Mouse (Mus musculus): ENCODE measurements around the gene Fnbp1. TPM values are rescaled to one million over a fixed set of nuclear protein-coding genes. Genes with fewer than 3 reads are reported as not detected.

Fnbp1 gene
- polyA plus RNA-seq, 1 experiment from 2014 or later, result 21.7 TPM

- WGBS, result 78% methylated on average over 2 of the region's 2 CpGs
- Histone ChIP-seq H3K4me2 (ENCODE audit: low read depth, low read length) (no peak overlapping the region), H3K4me1 (ENCODE audit: control insufficient read depth, insufficient read depth, low read length) (peaks cover 24% of the 10 kb centered on the region), H3K9me3 (ENCODE audit: control insufficient read depth, low read length) (no peaks in the 10 kb centered on the region), H3K4me3 (ENCODE audit: low read depth, low read length) (no peak overlapping the region), H3K9ac (ENCODE audit: low read depth, low read length) (no peak overlapping the region), H3K36me3 (ENCODE audit: control insufficient read depth, insufficient read depth, low read length) (no peaks in the 10 kb centered on the region), H3K27me3 (replicated peaks; ENCODE audit: control insufficient read depth, insufficient read depth, low read length) (no peaks in the 10 kb centered on the region), H3K27ac (replicated peaks; ENCODE audit: low read depth, low read length) (no peak overlapping the region)
- DNase-seq (ENCODE audit: low spot score) (no peak), ATAC-seq (ENCODE audit: low read depth) (no peak)
Measured at GRCm38 (mm10) chr2:31124694-31125093, 17.1 kb downstream of the Fnbp1 start.

- peak; percentile 58 for DNase-seq (ENCODE audit: low spot score)
- no peaks in the 10 kb centered on the region for H3K27me3 ChIP-seq (replicated peaks; ENCODE audit: control insufficient read depth, insufficient read depth, low read length)
- H3K36me3 ChIP-seq (ENCODE audit: control insufficient read depth, insufficient read depth, low read length), result no peaks in the 10 kb centered on the region
- H3K9ac ChIP-seq (ENCODE audit: low read depth, low read length), result no peak overlapping the region
- 81% methylated on average over 5 of the region's 5 CpGs for WGBS
- ATAC-seq (ENCODE audit: low read depth), result no peak
- peaks cover 27% of the 10 kb centered on the region for H3K4me1 ChIP-seq (ENCODE audit: control insufficient read depth, insufficient read depth, low read length)
- H3K27ac ChIP-seq (replicated peaks; ENCODE audit: low read depth, low read length), result no peak overlapping the region
- no peak overlapping the region for H3K4me2 ChIP-seq (ENCODE audit: low read depth, low read length)
- H3K4me3 ChIP-seq (ENCODE audit: low read depth, low read length), result no peak overlapping the region
- H3K9me3 ChIP-seq (ENCODE audit: control insufficient read depth, low read length), result no peaks in the 10 kb centered on the region
Measured at GRCm38 (mm10) chr2:31123493-31123892, 18.3 kb downstream of the Fnbp1 start.

- Histone ChIP-seq H3K4me1 (ENCODE audit: control insufficient read depth, insufficient read depth, low read length) (peaks cover 27% of the 10 kb centered on the region), H3K4me3 (ENCODE audit: low read depth, low read length) (no peak overlapping the region), H3K27me3 (replicated peaks; ENCODE audit: control insufficient read depth, insufficient read depth, low read length) (no peaks in the 10 kb centered on the region), H3K27ac (replicated peaks; ENCODE audit: low read depth, low read length) (no peak overlapping the region), H3K4me2 (ENCODE audit: low read depth, low read length) (no peak overlapping the region), H3K9me3 (ENCODE audit: control insufficient read depth, low read length) (no peaks in the 10 kb centered on the region), H3K9ac (ENCODE audit: low read depth, low read length) (no peak overlapping the region), H3K36me3 (ENCODE audit: control insufficient read depth, insufficient read depth, low read length) (no peaks in the 10 kb centered on the region)
- WGBS, result 86% methylated on average over 5 of the region's 5 CpGs
- ATAC-seq (ENCODE audit: low read depth), result no peak
- DNase-seq (ENCODE audit: low spot score), result no peak
Measured at GRCm38 (mm10) chr2:31122806-31123205, 19.0 kb downstream of the Fnbp1 start.

DNA sequence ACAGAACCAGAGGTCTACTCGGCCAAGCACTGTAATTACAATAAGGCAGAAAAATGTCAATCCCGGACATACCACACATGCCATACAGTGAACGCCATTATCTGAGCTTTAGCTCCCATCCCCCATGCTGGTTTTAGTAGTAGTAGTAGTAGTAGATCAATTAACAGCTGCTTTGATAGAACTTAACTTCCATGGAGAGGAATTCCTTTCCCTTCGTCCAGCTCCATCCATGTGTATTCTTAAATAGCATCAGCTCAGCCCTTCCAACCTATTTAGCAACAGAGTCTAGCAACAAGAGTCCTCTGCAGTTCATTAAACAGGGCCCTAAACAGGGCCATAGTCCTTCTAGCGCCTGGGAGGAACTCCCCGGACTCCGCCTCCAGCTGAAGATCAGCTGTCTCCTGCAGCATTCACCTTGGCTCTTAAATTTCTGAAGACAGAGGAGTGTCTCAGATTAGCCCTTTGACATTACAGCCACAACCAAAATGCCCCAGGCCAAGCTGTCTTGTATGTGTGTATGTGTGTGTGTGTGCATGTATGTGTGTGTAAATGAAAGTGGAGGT is 20.6 kb downstream of the Fnbp1 start:
- no peaks in the 10 kb centered on the region for H3K9me3 ChIP-seq (ENCODE audit: control insufficient read depth, low read length)
- no peak overlapping the region for H3K27ac ChIP-seq (replicated peaks; ENCODE audit: low read depth, low read length)
- H3K36me3 ChIP-seq (ENCODE audit: control insufficient read depth, insufficient read depth, low read length), result no peaks in the 10 kb centered on the region
- no peak overlapping the region for H3K4me3 ChIP-seq (ENCODE audit: low read depth, low read length)
- 63% methylated on average over 7 of the region's 7 CpGs for whole genome bisulfite sequencing
- ATAC-seq (ENCODE audit: low read depth) (no peak), DNase-seq (ENCODE audit: low spot score) (no peak)
- no peaks in the 10 kb centered on the region for H3K27me3 ChIP-seq (replicated peaks; ENCODE audit: control insufficient read depth, insufficient read depth, low read length)
- H3K9ac ChIP-seq (ENCODE audit: low read depth, low read length), result 0 out of 2 replicates have a peak overlapping the region, but pooled peaks have one; percentile 5
- no peak overlapping the region for H3K4me2 ChIP-seq (ENCODE audit: low read depth, low read length)
- peaks cover 33% of the 10 kb centered on the region for H3K4me1 ChIP-seq (ENCODE audit: control insufficient read depth, insufficient read depth, low read length)

GRCm38 (mm10) chr2:31119795-31120194 is 22.0 kb downstream of the Fnbp1 start:
- H3K36me3 ChIP-seq (ENCODE audit: control insufficient read depth, insufficient read depth, low read length), result no peaks in the 10 kb centered on the region
- H3K9me3 ChIP-seq (ENCODE audit: control insufficient read depth, low read length), result no peaks in the 10 kb centered on the region
- H3K4me2 ChIP-seq (ENCODE audit: low read depth, low read length), result no peak overlapping the region
- H3K27me3 ChIP-seq (replicated peaks; ENCODE audit: control insufficient read depth, insufficient read depth, low read length), result no peaks in the 10 kb centered on the region
- no peak overlapping the region; the same call in 1 of the 2 replicates for H3K27ac ChIP-seq (replicated peaks; ENCODE audit: low read depth, low read length)
- peaks cover 45% of the 10 kb centered on the region for H3K4me1 ChIP-seq (ENCODE audit: control insufficient read depth, insufficient read depth, low read length)
- ATAC-seq (ENCODE audit: low read depth) (no peak), DNase-seq (ENCODE audit: low spot score) (no peak)
- no peak overlapping the region for H3K4me3 ChIP-seq (ENCODE audit: low read depth, low read length)
- no peak overlapping the region for H3K9ac ChIP-seq (ENCODE audit: low read depth, low read length)
- 75% methylated on average over 13 of the region's 13 CpGs for WGBS

GRCm38 (mm10) chr2:31118639-31119380 is 23.0 kb downstream of the Fnbp1 start:
- Histone ChIP-seq H3K27ac (replicated peaks; ENCODE audit: low read depth, low read length) (no peak overlapping the region), H3K36me3 (ENCODE audit: control insufficient read depth, insufficient read depth, low read length) (no peaks in the 10 kb centered on the region), H3K4me1 (ENCODE audit: control insufficient read depth, insufficient read depth, low read length) (peaks cover 40% of the 10 kb centered on the region), H3K27me3 (replicated peaks; ENCODE audit: control insufficient read depth, insufficient read depth, low read length) (no peaks in the 10 kb centered on the region), H3K4me2 (ENCODE audit: low read depth, low read length) (no peak overlapping the region), H3K4me3 (ENCODE audit: low read depth, low read length) (no peak overlapping the region), H3K9ac (ENCODE audit: low read depth, low read length) (no peak overlapping the region), H3K9me3 (ENCODE audit: control insufficient read depth, low read length) (0 out of 2 replicates have a peak, but pooled peaks cover 4% of the 10 kb centered on the region)
- ATAC-seq (ENCODE audit: low read depth) (no peak), DNase-seq (ENCODE audit: low spot score) (no peak)
- 84% methylated on average over 10 of the region's 10 CpGs for WGBS

- Histone ChIP-seq H3K9ac (ENCODE audit: low read depth, low read length) (no peak overlapping the region), H3K36me3 (ENCODE audit: control insufficient read depth, insufficient read depth, low read length) (no peaks in the 10 kb centered on the region), H3K27me3 (replicated peaks; ENCODE audit: control insufficient read depth, insufficient read depth, low read length) (no peaks in the 10 kb centered on the region), H3K4me3 (ENCODE audit: low read depth, low read length) (no peak overlapping the region), H3K4me2 (ENCODE audit: low read depth, low read length) (no peak overlapping the region), H3K27ac (replicated peaks; ENCODE audit: low read depth, low read length) (no peak overlapping the region), H3K9me3 (ENCODE audit: control insufficient read depth, low read length) (0 out of 2 replicates have a peak, but pooled peaks cover 7% of the 10 kb centered on the region), H3K4me1 (ENCODE audit: control insufficient read depth, insufficient read depth, low read length) (peaks cover 40% of the 10 kb centered on the region)
- WGBS, result 89% methylated on average over 3 of the region's 3 CpGs
- no peak for ATAC-seq (ENCODE audit: low read depth)
- DNase-seq (ENCODE audit: low spot score), result no peak
Measured at GRCm38 (mm10) chr2:31118211-31118610, 23.6 kb downstream of the Fnbp1 start.

DNA sequence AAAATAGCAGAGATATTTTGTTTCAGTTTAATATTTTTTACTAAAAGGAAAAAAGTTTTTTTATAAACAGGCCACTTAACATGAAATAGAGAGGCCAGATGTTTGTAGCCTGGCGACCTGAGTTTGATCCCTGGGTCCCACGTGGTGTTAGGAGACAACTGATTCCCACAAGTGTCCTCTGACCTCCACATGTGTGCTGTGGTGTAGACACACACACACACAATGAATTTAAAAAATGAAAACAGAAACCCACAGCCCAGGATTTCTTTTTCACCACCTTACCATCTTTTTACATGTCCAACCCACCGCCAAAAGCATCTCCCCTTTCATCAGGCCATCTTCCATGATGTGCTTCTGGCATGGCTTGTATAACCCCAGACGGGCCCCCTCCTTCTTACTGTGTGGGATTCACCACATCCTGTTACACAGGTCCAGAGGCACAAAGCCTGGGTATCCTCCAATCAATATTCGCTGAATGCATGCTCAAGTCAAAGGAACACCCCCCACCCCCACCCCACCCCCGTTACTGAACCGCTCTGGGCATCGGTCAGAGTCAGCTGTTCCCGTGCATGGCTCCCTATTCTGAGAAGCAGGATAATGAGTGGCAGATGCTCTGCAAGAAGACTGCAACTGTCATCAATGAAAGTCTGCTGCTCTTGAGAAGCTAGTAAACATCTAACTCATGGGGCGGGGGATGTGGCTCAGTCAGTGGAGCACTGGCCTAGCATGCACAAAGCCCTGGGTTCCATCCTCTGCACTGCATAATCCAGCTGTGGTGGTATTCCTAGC is 25.7 kb downstream of the Fnbp1 start:
- Histone ChIP-seq H3K27me3 (replicated peaks; ENCODE audit: control insufficient read depth, insufficient read depth, low read length) (no peaks in the 10 kb centered on the region), H3K4me2 (ENCODE audit: low read depth, low read length) (0 out of 2 replicates have a peak overlapping the region, but pooled peaks have one; percentile 21), H3K36me3 (ENCODE audit: control insufficient read depth, insufficient read depth, low read length) (no peaks in the 10 kb centered on the region), H3K9me3 (ENCODE audit: control insufficient read depth, low read length) (0 out of 2 replicates have a peak, but pooled peaks cover 7% of the 10 kb centered on the region), H3K4me3 (ENCODE audit: low read depth, low read length) (no peak overlapping the region), H3K4me1 (ENCODE audit: control insufficient read depth, insufficient read depth, low read length) (peaks cover 42% of the 10 kb centered on the region), H3K27ac (replicated peaks; ENCODE audit: low read depth, low read length) (peak overlapping the region; percentile 85), H3K9ac (ENCODE audit: low read depth, low read length) (no peak overlapping the region)
- ATAC-seq (ENCODE audit: low read depth), result peak; percentile 83
- peak; percentile 88 for DNase-seq (ENCODE audit: low spot score)
- WGBS, result 29% methylated on average over 10 of the region's 10 CpGs

Data from embryonic facial prominence, embryonic 14.5 days (tissue).